Mouse (Mus musculus) CH12.LX (cell line): ENCODE measurements around the gene Pla2g4e.

Experiments used
- CTCF ChIP-seq, 2 experiments: IDR thresholded peaks in 1 of 2; conservative IDR thresholded peaks in 1 of 2; 2 replicates each; pipeline ENCODE4 v1.5.1; 2011 to 2012; ENCODE audit warnings: low read depth in 2 of 2, low read length in 2 of 2, improper control_type of control experiment in 1 of 2, inconsistent platforms in 1 of 2, mild to moderate bottlenecking in 1 of 2, moderate library complexity in 1 of 2
- EP300 ChIP-seq: IDR thresholded peaks from 2 replicates; pipeline ENCODE4 v1.6.1; 2011; ENCODE audit warnings: low read length, improper control_type of control experiment
- KAT2A ChIP-seq: IDR thresholded peaks from 2 replicates; pipeline ENCODE4 v1.6.1; 2012; ENCODE audit warnings: low read length, improper control_type of control experiment, inconsistent platforms; ENCODE audit not compliant: insufficient replicate concordance

DNA sequence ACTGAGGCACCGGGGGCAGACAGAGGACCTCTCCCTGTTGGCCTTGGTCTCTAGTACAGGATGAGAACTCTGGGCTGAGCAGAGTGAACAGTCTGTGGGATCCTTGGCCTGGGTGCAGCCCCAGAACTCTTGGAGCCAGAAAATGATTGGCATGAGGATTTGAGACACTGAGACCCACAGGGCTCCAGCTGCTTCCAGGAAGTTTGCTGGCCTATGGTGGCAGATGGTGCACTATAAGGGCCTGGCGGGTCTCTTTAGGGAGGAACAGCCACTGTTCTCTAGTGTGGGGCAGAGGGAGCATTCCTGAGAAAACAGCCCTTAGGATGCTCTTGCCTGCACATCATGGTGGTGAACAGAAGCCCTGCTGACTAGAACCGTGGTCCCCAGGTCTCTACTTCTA is 43.3 kb upstream of the Pla2g4e start:
- TF ChIP-seq KAT2A (no peak), CTCF (conservative IDR thresholded peaks at IDR 0.05 in 1 of 2, IDR thresholded peaks at IDR 0.05 in 1 of 2; ENCODE audit: low read depth in 2 of 2, low read length in 2 of 2) (no peak), EP300 (no peak)
